Mouse (Mus musculus) heart, postnatal 25 days (tissue): ENCODE measurements at regions not wholly inside any gene's neighbourhood (a gene's known extent, or its start where the extent isn't known, plus 50 kb on each side); places are given as distances from the start of the nearest gene placed in this dataset.
"Not testable (repeated sequence)": the region's sequence is repeated elsewhere in the genome, so short reads cannot be mapped to it uniquely, and the experiment has no call there.

Source experiments
- DNase-seq: peaks from one replicate; pipeline ENCODE4 v3.0.0; 2022; ENCODE audit warnings: low spot score
- intact Hi-C: fragments of 180-260 bp; cut with DNase I; formaldehyde crosslinking; loops from one replicate; pipeline ENCODE4 v1.15.1; 2025

DNA sequence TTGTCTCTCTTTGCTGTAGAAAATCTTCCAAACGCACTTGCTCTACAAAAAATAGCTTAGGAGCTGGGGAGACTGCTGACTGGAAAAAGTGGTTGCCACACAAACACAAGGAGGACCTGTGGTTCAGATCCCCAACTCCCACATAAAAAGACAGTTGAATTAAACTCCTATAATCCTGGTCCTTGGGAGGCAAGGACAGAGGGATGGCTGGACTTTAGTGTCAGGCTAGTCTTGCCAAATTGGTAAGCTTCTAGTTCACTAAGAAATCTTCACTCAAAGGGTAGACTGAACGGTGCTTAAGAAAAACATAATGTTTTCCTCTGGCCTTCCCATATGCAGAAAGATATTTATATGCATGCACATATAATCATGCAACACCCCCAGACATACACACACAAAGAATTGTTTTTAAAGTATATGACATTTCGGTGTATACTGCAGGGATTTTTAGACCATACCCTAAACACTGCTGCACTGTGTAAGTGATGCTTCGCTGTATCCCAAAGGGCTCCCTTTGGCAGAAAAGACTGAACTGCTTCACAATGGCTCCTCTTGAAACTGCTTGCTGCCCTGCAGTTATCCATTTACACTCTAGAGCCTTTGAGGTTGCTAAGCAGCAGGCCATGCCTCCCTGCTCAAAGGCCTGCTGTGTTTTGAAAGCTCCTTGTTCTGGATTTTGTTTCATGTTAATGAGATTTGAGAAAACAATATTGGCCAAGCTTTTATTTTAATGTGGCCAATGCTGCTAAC is 1299.3 kb downstream of the Zfp704 start:
- DNase-seq, result no peak
- intact Hi-C loops, result no loop called here

DNA sequence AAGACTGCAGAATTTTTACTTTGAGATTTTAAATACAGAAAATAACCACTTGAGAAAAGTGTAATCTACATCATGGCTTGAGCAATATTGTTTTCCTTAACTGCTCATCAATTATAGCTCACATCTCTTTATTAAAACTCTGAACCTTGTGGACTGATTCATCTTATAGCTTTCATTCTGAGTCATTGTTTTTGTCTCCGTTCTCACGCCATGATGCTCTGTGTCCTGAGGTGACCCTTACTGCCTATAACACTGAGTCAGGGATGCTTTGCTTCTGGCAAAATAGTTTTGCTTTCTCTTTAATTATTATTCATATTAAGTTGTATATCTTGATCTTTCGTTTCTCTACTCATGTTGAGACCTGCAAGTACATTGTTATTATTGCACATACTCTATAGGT is 1302.6 kb downstream of the Zfp704 start:
- intact Hi-C loops, result no loop called here
- no peak for DNase-seq

DNA sequence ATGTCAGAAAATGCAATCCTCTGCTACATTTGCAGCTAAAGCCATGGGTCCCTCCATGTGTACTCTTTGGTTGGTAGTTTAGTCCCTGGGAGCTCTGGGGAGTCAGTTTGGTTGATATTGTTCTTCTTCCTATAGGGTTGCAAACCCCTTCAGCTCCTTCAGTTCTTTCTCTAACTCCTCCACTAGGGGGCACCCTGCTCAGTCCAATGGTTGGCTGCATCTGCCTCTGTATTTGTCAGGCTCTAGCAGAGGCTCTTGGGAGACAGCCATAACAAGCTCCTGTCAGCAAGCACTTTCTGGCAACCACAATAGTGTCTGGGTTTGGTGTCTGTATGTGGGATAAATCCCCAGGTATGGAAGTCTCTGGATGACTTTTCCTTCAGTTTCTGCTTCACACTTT is 1305.1 kb downstream of the Zfp704 start:
- intact Hi-C loops, result no loop called here
- DNase-seq, result no peak

DNA sequence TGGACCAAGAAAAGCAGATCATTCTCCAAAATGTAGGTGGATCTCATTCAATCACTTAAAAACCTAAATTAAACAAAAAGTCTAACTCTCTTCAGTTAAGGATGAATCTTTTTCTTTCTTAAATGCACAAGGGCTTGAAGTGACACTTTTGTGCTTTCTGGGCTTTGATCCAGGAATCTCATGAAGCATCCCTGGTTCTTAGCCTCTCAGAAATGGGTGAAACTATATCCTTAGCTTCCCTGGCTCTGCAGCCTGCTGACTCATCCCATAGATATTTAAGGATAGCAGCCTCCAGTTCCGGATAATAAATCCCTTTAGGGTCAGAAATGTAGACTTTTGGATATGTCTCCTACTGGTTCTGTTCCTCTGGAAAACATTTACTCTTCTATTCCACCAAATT is 1316.8 kb downstream of the Zfp704 start:
- intact Hi-C loops, result no loop called here

DNA sequence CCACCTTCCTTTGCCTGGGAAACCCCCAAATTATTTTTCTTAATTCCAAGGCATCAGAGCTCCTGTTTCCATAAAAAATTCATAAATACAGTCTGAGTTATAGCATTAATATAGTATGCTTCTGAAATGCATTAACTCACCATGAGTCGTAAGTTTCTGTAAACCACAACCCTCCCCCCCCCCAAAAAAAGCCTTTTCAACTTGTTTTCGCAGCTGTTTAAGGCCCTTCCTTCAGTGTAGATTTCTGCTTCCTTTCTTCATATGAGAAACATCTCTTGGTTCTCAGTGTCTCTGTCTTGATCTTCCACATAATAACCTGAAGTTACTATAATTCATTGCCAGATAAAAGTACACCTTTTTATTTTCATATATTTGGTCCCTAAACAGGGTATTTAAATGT is 1320.3 kb downstream of the Zfp704 start:
- intact Hi-C loops, result no loop called here
- no peak for DNase-seq

More for the DNA sequence above, 1316.8 kb downstream of the Zfp704 start:
- DNase-seq, result no peak

DNA sequence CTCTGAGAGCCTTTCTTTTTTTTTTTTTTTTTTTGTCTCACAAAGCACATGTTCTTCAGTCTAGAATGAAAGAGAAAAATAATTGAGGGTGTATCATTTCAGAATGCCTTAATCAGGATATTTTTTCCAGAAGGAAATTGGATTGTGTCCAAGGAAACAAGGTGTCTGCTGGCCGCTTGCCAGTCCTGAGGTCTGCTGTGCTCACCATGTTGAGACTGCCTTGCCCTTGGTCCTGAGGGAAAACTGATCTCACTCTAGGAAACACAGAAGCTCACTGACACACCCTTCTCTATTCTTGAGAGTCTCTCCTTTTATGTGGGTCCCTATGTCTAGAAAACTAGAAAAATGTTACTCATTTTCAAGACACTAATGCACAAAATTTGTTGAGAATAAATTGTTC is 1321.4 kb downstream of the Zfp704 start:
- intact Hi-C loops, result no loop called here
- no peak for DNase-seq

DNA sequence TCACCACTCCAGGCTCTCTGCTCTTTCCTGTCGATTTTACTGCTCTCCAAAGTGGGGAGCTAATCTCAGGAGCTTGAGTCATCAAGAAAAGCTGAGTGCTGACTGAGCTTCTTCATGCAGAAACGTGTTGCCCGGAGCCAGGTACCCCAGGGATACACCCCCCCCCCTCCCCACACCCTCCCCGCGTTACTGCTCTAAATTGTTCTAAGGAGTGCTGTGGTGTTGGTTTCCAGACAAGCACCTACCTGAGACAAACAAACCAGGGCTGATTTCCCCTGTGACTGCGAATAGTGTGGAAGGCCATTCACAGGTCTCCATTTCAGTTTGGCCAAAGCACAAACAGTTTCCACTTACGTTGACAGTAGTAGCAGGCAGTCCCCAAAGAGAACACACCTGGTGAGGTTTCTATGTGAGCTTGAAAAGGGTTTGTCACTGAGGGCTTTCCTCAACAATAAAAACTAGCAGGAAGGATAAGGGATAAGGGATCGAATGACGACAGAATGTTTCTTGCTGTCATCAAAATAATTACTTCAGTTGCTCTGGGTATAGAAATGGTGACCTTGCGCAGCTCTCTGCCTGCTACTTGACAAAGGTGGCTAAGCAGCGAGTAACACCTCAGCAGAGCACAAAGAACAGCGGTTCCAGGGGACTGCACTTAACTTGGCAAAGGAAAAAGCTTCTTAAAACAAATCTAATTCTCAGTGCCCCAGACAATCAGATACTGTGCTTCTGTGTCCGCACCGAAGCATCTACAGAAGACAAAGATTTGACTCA is 1325.0 kb downstream of the Zfp704 start:
- intact Hi-C loops, result no loop called here
- DNase-seq, result no peak

DNA sequence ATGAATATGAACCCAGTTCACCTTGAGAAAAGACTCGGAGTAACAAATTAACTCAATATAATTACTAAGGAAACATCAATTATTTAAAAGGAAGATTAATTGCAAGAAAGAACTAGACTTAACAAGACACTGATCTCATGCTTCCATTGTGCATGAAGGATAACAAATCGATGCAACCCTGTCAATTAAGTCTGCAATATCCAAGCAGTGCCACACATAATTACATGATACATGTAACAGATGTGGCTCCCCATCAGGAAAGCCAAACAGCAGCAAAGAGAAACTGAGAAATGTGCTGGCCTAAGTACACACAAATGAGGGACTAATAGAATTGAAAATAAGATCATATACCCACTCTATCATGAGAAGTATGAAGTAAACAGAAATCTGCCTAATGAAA is 1327.5 kb downstream of the Zfp704 start:
- no peak for DNase-seq
- intact Hi-C loops, result no loop called here

DNA sequence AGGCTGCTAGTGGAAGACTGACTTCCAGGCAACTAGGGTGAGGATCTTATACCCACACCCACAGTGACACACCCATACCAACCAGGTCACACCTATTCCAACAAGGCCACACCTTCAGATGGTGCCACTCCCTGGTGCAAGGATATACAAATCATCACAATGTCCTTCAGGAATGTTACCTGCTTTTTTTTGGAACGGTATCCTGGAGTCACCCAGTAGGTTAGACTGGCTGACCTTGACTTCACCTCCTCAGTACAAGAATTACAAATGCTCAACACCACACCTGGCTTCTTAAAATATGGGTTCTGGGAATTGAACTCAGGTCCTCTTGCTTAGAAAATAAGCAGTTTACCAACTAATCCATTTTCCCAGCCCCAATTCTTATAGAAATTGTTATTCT is 1333.2 kb downstream of the Zfp704 start:
- intact Hi-C loops, result no loop called here
- DNase-seq, result no peak

DNA sequence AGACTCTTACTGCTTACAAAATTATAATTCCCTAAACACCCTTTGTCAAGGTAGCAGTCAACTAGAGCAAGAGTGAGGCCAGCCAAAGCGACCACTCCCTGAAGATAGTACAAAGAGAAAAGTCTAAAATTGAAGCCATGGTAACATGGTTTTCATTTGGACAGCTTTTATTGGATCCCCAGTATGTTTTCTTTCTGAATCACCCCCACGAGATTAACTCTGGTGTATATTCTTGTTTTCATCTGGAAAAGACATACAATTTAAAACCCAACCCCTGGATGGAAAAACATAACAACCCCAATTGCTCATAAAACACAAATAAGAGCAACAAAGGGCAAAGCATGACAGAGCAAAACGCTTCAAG is 1339.0 kb downstream of the Zfp704 start:
- intact Hi-C loops, result no loop called here

DNA sequence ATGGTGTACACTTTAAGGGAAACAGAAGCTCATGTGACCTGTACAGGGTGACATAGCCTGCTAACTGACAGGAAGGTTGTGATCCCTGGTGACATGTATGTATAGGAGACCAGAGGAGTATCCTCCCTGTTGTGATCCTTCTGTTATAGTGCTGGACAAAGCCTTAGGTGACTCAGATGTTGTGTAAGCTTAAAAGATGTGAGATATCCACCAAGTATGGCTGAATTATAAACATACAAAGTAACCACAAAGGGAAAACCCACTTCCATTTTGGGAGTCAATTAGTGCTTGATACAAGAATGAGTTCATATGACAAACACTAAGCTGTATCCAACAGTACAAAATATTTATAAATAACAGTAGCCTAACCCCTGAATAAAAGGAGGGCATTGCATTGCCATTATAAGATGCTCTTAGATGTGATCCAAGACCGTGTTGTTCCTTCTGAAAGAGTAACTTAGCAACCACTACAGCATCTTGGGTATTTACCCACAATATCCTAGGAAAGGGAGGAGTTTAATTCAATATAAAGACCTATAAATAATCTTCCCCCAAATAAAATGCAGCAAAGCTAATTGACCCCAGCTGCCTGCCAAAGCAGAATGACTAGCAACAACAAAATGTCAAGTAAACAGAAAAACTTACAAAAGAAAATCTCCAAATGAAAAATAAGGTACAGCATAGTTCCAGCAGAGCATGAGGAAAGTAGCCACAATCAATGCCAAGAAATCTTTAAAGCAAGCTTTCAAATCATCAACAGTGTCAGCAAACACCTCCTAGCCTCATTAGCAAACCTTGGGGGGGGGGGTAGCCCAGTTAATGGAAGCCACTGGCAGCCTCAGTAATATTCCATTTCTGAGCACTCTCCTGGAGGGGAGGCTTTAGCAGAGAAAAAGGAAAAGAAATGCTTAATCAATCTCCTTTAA is 1339.6 kb downstream of the Zfp704 start:
- DNase-seq, result no peak
- intact Hi-C loops, result no loop called here

More for the DNA sequence above, 1339.0 kb downstream of the Zfp704 start:
- no peak for DNase-seq

DNA sequence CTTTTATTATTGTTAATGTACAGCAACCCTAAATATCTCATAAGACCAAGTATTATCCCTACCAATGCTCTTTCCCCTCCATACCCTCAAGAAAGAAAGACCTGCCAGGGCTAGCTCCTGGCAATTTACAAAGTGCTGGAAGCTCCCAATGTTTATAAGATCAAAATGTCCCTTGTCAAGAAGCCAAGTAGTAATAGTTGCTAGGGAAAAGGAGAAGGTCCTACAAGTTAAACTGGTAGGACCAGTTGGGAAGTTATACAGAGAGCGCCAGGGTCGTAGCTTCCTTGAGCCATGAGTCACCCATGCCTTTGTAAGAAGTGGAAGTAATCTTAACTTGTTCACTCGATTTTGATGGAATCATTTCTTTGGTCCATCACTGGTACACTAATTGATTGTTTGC is 1344.1 kb downstream of the Zfp704 start:
- intact Hi-C loops, result no loop called here
- no peak for DNase-seq

DNA sequence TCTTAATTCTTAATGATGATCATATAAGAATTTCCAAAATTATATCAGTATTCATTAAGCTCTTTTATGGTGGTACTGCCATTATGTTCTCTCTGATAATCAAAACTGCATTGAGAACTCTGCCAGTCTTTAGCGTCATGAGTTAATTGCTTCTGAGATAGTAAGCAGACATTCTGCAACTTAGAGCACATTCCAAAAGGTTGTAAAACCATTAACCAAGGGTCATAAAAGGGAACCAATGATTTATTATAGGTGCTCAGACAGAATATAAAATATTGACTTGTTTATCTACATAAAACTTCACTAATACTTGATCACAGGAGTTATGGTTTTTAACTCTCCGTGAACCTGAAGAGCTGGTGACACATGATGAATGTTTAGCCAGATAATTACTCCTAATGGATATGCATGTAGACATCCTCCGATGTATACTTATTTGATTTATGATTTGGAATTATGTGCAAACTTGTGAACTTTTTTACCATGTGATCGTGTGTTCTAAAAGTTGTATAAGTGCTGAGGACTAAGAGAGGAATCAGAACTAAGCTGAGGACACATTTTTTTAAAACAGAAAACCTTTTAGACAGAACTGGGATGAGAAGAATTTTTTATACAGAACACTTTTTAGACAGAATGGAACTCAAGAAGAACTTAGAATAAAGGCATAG is 1345.4 kb downstream of the Zfp704 start:
- DNase-seq, result no peak
- intact Hi-C loops, result no loop called here

DNA sequence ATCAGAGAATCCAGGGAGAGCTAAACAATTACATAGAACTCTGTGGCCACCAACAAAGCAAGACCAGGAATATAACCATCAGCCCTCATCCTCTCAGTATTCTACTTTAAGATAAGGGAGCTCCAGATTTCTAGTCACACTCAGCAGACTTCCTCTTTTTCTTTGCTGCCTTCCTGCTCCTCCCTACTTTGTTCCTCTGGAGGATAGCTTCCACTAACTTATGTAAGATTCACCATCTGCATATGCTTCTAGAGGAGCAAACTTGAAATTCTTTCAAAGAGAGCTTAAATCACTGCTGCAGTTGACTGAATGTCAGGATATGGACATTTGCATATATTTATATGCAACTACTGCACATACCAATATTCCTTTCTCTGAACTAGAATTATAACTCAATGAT is 1352.6 kb downstream of the Zfp704 start:
- no peak for DNase-seq
- intact Hi-C loops, result no loop called here

DNA sequence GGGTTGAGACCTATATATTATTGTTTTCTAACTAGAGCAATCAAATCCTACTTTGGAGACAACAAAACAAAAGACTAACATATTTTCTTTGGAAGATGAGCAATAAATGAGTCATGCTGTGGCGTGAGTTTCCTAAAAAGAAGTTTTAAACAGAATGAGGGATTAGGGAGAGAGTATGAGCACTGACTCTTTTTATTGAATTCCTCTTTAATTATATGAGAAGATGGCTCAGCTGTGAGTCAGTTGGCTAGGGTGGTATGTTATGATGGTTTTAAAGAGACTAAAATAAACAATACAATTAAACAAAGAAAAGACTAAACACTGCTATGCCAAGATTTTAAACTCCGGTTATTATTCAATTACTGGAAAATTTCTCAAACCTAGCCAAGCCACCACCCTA is 1357.6 kb downstream of the Zfp704 start:
- DNase-seq, result no peak
- intact Hi-C loops, result no loop called here

DNA sequence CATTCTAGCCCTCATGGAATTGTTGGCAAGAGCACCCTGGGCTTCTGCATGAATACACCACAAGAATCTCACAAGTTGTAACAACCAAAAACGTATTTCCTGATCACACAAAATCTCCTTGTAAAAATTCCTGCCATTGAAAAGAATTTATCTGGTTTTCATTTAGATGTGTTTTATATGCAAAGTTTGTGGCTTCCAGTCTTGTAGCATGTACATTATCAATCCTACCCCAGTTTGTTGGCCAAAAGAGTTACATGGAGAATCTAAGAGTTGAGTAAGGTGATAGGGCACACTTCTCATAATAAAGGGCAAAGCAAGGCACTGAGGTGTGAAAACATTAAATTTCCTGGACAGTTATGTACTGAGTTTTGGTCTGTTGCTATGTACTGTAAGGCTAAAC is 1361.0 kb downstream of the Zfp704 start:
- intact Hi-C loops, result no loop called here
- DNase-seq, result no peak

DNA sequence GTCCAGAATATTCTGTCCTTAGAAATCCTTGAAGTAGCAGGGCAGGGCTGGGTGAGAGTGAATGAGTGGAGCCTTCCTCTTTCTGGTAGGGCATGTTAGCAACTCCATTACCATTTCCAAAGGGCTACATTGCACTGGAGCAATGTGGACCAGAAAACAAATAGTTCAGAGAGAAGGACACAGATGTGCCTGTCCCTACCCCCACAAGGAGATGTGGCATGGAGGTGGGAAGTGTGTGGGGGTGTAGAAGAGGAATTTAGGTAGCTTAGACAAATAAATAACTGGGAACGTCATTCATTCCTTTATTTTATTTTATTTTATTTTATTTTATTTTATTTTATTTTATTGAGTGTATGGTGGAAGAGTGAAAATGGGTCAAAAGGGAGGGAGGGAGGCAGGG is 1364.1 kb downstream of the Zfp704 start:
- intact Hi-C loops, result not testable (repeated sequence)
- DNase-seq, result peak; percentile 19

DNA sequence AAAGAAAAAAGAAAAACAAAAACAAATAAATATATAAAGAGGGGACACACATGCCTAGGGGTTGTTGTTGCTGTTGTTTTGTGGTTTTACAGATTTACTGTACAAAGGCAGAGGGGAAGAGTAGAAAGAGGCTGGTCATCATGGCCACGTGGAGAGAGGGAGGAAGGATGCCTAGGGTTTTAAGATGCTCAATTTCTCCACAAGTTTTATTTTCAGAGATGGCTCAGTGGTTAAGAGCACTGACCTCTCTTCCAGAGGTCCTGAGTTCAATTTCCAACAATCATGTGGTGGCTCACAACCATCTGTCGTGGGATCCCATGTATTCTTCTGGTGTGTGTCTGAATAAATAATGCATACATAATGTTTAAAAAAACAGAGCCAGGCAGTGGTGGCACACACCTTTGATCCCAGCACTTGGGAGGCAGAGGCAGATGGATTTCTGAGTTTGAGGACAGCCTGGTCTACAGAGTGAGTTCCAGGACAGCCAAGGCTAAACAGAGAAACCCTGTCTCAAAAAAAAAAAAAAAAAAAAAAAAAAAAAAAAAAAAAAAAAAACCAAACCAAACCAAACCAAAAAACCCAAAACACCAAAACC is 1364.6 kb downstream of the Zfp704 start:
- intact Hi-C loops, DNase-seq: not testable (repeated sequence)

DNA sequence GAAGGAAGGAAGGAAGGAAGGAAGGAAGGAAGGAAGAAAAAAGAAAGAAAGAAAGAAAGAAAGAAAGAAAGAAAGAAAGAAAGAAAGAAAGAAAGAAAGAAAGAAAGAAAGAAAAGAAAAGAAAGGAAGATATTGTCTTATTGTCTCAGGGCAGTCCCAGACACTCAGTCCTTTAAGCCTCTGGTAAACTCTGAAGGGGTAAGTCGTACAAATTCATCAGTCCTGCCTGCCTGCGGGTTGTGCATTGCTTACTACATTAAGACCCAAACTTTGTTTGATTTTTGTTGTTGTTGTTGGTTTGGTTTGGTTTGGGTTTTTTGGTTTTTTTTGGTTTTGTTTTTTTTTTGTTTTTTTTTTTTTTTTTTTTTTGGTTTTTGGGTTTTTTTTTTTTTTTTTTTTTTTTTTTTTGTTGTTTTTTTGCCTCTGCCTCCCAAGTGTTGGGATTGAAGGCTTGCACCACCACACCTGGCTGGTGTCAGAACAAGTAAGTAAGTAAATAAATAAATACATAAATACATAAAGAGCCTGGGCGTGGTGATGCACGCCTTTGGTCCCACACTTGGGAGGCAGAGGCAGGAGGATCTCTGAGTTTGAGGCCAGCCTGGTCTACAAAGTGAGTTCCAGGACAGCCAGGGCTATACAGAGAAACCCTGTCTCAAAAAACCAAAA is 1365.2 kb downstream of the Zfp704 start:
- intact Hi-C loops, DNase-seq: not testable (repeated sequence)
